Mouse (Mus musculus): ENCODE results near the gene Stxbp1.

- TF ChIP-seq CTCF (IDR thresholded peaks at IDR 0.05; ENCODE audit: low read depth, low read length) (no peak), POLR2AphosphoS5 (IDR thresholded peaks at IDR 0.05; ENCODE audit: insufficient replicate concordance, low read depth, low read length) (no peak)
These were observed 35.1 kb downstream of the Stxbp1 start for GRCm38 (mm10) chr2:32811959-32812358.

All from G1E (cell line).